Mouse (Mus musculus) ES-E14 (cell line): ENCODE results near the gene Gramd2. TPM values are rescaled to one million over a fixed set of nuclear protein-coding genes. Genes with fewer than 3 reads are reported as not detected.

ENCODE experiments used
- DNase-seq: peaks from one replicate; pipeline ENCODE4 v3.0.0-alpha.2; 2013; ENCODE audit warnings: low read depth, low spot score
- H3K27ac ChIP-seq: 2 replicates; pipeline ENCODE4 v1.5.1; 2012; ENCODE audit warnings: low read depth, mild to moderate bottlenecking, low read length, moderate library complexity, mixed read lengths; ENCODE audit not compliant: poor library complexity, insufficient read depth, severe bottlenecking
- H3K36me3 ChIP-seq: 2 replicates; pipeline ENCODE4 v1.6.1; 2012; ENCODE audit warnings: mild to moderate bottlenecking, low read length, moderate library complexity, mixed read lengths; ENCODE audit not compliant: control insufficient read depth, poor library complexity, insufficient read depth, severe bottlenecking
- H3K4me1 ChIP-seq, 2 experiments: fragments of 150-350 bp in 1 of 2; sonication (generic) in 1 of 2; 2 replicates each; pipeline ENCODE4 v1.6.1; 2012; ENCODE audit warnings: low read length in 2 of 2, mild to moderate bottlenecking in 1 of 2, mixed read lengths in 1 of 2; ENCODE audit not compliant: control insufficient read depth in 2 of 2, insufficient read depth in 2 of 2, poor library complexity in 1 of 2
- H3K4me3 ChIP-seq, 2 experiments: fragments of 150-350 bp in 1 of 2; sonication (generic) in 1 of 2; 2 replicates each; pipeline ENCODE4 v1.5.1; 2012; ENCODE audit warnings: low read length in 2 of 2, low read depth in 1 of 2, mild to moderate bottlenecking in 1 of 2, mixed read lengths in 1 of 2; ENCODE audit not compliant: insufficient read depth in 1 of 2, poor library complexity in 1 of 2, severe bottlenecking in 1 of 2
- H3K9ac ChIP-seq: 2 replicates; pipeline ENCODE4 v1.6.1; 2012; ENCODE audit warnings: low read depth, mild to moderate bottlenecking, low read length, mixed read lengths; ENCODE audit not compliant: poor library complexity, insufficient read depth, severe bottlenecking
- H3K9me3 ChIP-seq: fragments of 150-350 bp; sonication (generic); 2 replicates; pipeline ENCODE4 v1.6.1; 2012; ENCODE audit warnings: low read depth, mild to moderate bottlenecking, low read length; ENCODE audit not compliant: control insufficient read depth, insufficient read depth
- CHD2 ChIP-seq: IDR thresholded peaks from 2 replicates; pipeline ENCODE4 v1.6.1; 2014; ENCODE audit warnings: mild to moderate bottlenecking, low read depth, low read length, inconsistent platforms
- HCFC1 ChIP-seq: IDR thresholded peaks from 2 replicates; pipeline ENCODE4 v1.6.1; 2012; ENCODE audit warnings: low read length, inconsistent platforms, borderline replicate concordance; ENCODE audit not compliant: insufficient read depth
- MAFK ChIP-seq: IDR thresholded peaks from 2 replicates; pipeline ENCODE4 v1.6.1; 2014; ENCODE audit warnings: mild to moderate bottlenecking, low read depth, low read length, inconsistent platforms; ENCODE audit not compliant: insufficient read depth
- ZC3H11A ChIP-seq: IDR thresholded peaks from 2 replicates; pipeline ENCODE4 v1.6.1; 2012; ENCODE audit warnings: low read depth, mild to moderate bottlenecking, inconsistent platforms, low read length, borderline replicate concordance
- ZNF384 ChIP-seq: IDR thresholded peaks from 2 replicates; pipeline ENCODE4 v1.6.1; 2012; ENCODE audit warnings: low read depth, low read length, inconsistent platforms
- in situ Hi-C, 2 experiments: fragments of 600-800 bp; cut with MboI; formaldehyde crosslinking; loops; one replicate each; pipeline ENCODE4 v1.15.1; 2025; ENCODE audit warnings: low sequenced_read_pairs in 2 of 2, inconsistent platforms in 1 of 2; ENCODE audit not compliant: unreplicated experiment in 2 of 2
- total RNA-seq: library from RNA; depleted of rRNA; stranded (reverse); fragments of 300-350 nt; gene quantifications from 2 replicates; pipeline ENCODE4 v1.2.3, GENCODE M21; 2012

Gramd2 gene
- total RNA-seq, 1 experiment, result 3.5 TPM

DNA sequence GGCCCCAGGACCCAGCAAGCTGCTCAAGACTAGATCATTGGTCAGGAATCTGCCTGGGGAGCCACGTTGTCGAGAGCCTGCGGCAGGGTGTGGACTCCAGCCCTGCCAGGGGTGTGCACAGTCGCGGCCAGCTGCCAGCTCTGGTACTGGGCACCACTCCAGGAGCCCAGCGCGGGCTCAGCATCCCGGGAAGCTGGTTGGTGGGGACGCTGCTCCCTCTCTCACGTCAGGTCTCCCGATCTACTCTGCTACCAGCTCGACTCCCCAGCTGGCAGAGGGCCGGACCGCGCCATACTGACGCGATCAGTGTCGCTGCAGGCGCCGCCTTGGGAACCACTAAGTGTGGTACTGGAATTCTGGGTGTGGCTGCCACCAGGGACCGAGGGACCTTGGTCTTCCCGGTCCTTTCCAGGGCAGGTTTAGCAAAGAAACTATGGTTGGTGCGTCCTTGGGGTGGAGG is 11.7 kb downstream of the Gramd2 start:
- H3K9ac ChIP-seq, result peak overlapping the region; percentile 48
- DNase-seq, result no peak
- in situ Hi-C loops, result no loop called here

DNA sequence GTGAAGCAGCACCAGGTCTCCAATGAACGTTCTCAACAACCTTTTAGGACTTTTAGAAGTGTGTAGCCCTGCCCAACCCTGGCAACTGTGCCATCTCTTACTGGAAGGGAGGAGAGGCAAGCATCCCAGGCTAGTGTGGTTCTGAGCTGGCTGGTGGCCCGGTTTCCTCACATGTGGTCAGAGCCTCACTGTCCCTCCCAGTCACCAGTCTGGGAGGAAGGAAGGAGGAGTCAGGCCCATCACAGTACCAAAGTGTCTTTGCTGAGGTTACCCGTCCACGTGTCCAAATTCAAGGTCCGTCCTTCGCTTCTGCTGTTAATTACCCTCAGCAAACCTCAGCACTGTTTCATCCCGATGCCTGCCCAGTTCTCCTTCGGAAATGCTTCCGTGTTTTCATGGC is 12.2 kb downstream of the Gramd2 start:
- Histone ChIP-seq H3K9ac (peak overlapping the region; percentile 48), H3K9me3 (no peaks in the 10 kb centered on the region), H3K27ac (no peak overlapping the region), H3K36me3 (no peaks in the 10 kb centered on the region), H3K4me3 (peak overlapping the region; percentile 49 to 62), H3K4me1 (peaks cover 2 to 20% of the 10 kb centered on the region in 2 experiments; a peak in 1 of 4 replicates)
- in situ Hi-C loops, result no loop called here
- TF ChIP-seq ZNF384 (no peak), MAFK (no peak), CHD2 (no peak), HCFC1 (no peak), ZC3H11A (no peak)
- DNase-seq, result no peak

More for the DNA sequence above, 11.7 kb downstream of the Gramd2 start:
- Histone ChIP-seq H3K36me3 (no peaks in the 10 kb centered on the region), H3K4me3 (peak overlapping the region; percentile 49 to 62), H3K27ac (no peak overlapping the region), H3K9me3 (no peaks in the 10 kb centered on the region), H3K4me1 (peaks cover 2 to 23% of the 10 kb centered on the region in 2 experiments; a peak in 1 of 4 replicates)
- TF ChIP-seq MAFK (no peak), ZNF384 (no peak), ZC3H11A (no peak), HCFC1 (no peak), CHD2 (no peak)

DNA sequence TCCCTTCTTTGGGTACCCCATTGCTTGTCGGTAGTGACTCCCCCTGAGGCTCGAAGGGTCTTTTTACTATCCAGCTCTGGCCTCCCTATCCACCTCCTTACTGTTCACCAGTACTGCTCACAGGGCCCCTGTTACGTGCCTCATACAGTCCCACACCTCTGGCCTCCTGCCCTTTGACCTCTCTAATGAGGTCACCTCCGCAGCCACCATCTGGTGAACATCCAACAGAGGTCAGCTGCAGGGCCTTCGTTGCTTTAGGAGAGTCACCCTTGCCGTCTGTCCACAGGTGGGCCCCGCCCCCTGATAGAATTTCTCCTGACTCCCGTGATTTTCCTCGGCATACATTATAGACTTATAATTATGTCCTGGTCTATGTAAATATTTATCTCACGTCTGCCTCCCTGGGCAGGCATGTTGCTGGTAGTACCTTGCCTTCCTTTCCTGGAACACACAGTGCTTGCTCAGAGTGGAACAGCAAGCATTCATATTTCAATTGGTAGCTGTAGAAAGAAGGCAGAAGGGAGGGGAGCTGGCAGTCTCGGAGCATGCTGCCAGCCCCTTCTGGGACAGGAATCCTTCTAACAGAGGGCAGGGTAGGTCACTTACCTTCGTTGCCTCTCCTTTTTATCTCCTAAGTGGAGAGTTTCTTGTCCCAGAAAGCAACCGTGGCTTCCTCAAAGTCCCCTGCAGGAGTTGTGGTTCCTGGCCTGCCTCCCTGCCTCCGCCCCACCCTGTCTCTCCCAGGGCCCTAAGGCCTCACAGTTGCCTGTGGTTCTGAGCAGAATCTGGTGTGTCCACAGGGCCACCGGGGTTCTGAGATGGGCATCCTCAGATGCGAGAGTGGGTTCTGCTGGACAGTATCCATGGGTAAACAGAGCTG is 14.9 kb downstream of the Gramd2 start:
- DNase-seq, result no peak
- in situ Hi-C loops, result no loop called here
- H3K9me3 ChIP-seq, result no peaks in the 10 kb centered on the region
- H3K4me3 ChIP-seq, result no peak overlapping the region
- TF ChIP-seq MAFK (no peak), ZNF384 (no peak), ZC3H11A (no peak), HCFC1 (no peak), CHD2 (no peak)
- H3K9ac ChIP-seq, result no peak overlapping the region
- no peaks in the 10 kb centered on the region for H3K36me3 ChIP-seq
- no peak overlapping the region for H3K27ac ChIP-seq
- H3K4me1 ChIP-seq, result peaks cover 2 to 18% of the 10 kb centered on the region in 2 experiments; a peak in 1 of 4 replicates

DNA sequence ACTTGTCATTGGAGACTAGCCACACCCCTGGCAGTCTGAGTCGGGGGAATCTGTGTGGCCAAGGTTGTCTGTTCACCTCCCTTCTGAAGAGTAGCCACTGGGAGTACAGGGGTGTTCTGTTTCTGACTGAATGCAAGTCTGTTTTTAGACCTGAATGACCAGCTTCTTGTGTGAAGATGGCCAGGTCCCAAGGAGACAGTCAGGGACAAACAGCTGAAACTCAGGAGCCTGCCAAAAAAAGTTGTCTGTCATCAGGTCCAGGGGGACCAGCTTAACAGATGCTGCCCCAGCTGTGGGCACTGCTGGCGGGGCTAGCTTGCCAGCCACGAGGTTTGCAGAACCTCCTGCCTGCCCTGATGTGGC is 15.5 kb downstream of the Gramd2 start:
- Histone ChIP-seq H3K4me3 (no peak overlapping the region), H3K9me3 (no peaks in the 10 kb centered on the region), H3K4me1 (peaks cover 2 to 18% of the 10 kb centered on the region in 2 experiments; a peak in 1 of 4 replicates), H3K36me3 (no peaks in the 10 kb centered on the region), H3K9ac (no peak overlapping the region), H3K27ac (no peak overlapping the region)
- in situ Hi-C loops, result no loop called here
- TF ChIP-seq HCFC1 (no peak), ZNF384 (no peak), CHD2 (no peak)
- no peak for DNase-seq
